Mouse (Mus musculus): Measurements from ENCODE around the gene Ctcfl. TPM values are rescaled to one million over a fixed set of nuclear protein-coding genes. Genes with fewer than 3 reads are reported as not detected.

Ctcfl gene
- total RNA-seq, 2 experiments from 2014 or later: not detected

DNA sequence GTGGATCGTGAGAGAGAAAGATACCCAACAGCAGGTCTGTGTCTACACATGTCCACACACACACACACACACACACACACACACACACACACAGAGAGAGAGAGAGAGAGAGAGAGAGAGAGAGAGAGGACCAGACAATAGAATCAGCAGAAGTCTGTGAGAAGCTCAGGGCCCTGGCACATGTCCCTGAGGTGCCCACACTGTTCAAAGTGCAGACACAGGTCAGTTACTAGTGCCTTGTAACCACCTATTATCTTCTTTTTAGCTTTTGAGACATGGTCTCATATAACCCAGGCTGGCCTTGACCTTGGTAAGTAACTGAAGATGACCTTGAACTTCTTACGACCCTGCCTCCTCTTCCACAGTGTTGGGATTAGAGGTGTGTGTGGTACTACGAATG, 70.1 kb downstream of the Ctcfl start:
- DNase-seq (ENCODE audit: low spot score in 2 of 2): no peak

DNA sequence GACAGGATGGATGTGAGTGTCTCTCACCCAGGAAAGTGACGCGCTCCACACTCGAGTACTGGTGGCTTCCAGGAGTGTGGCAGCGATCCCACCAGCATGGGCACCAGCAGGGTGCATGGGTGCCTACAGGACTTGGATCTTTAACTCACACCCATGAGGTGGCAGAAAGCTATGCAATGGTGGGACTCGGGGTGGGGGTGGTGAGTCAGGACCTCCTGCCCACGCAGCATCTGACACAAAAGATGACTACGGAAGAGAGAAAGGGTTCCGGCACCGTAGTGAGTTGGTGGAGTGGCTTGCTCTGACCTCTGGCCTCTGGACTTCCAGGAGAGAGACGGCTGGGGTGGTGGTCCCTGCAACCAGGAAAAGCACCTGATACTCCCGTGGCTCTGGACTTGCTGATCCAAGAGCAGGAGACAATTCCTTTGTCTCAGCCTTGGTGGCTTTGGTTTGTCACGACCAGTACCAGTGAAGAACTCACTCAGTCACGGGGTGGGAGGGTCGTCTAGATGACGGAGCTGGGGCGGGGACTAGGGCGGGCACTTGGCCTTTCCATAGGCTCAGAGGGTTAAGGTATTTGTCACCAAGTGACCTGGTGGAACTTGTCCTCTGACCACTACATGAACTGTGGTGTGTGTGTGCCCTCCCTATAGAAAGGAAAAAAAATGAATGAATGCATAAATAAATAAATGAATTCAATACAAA, 71.1 kb downstream of the Ctcfl start:
- no peak for DNase-seq (ENCODE audit: low spot score in 2 of 2)

DNA sequence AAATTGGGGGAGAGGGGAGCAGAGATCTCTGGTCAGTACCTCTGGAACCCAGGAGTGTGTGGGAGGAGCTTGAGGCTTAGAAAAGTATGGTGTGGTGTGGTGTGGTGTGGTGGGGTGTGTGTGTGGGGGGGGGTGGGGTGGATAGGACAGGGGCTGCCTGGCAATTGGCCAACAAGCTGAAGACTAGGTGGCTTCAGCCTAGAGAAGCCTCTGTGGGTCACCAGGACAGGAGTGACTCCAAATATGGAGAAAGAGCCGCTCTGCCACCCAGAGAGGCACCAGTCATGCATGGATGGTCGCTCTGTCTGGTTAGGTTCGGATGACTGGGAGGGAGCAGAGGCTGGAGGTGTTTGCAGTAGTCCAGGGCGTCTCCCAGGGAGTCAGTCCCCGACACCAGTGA, 71.9 kb downstream of the Ctcfl start:
- no peak for DNase-seq (ENCODE audit: low spot score in 2 of 2)

DNA sequence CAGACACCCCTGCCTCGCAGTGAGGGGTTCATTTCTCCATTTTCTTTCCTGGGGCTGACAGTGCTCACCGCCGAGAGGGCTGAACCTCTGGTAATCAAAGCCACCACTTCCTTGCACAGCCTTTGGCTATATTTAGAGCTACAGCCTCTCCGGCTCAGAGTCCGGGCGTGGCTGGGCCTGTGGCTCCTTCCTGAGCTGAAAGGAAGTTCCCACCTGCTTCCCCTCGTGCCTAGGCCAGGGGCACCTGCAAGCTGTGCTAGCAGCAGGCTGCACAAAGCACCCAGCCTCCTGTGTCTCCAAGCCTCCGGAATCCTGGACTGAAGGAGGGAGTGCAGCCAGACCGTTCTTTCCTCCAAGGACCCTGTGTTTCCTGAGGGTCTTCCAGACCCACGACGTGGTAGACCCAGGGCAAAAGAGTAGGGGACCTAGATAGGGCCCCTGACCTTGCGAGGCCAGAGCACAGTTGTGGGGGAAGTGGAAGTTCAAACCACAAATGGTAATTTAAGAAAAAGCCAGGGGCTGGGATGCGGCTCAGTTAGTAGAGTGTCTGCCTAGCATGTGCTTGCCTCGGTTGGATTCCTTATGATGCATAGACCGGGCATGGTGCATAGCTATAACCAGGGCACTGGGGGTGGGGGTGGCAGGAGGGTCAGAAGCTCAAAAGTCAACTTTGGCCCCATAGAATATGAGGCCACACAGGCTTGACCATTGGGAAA, 72.6 kb downstream of the Ctcfl start:
- no peak for DNase-seq (ENCODE audit: low spot score in 2 of 2)

DNA sequence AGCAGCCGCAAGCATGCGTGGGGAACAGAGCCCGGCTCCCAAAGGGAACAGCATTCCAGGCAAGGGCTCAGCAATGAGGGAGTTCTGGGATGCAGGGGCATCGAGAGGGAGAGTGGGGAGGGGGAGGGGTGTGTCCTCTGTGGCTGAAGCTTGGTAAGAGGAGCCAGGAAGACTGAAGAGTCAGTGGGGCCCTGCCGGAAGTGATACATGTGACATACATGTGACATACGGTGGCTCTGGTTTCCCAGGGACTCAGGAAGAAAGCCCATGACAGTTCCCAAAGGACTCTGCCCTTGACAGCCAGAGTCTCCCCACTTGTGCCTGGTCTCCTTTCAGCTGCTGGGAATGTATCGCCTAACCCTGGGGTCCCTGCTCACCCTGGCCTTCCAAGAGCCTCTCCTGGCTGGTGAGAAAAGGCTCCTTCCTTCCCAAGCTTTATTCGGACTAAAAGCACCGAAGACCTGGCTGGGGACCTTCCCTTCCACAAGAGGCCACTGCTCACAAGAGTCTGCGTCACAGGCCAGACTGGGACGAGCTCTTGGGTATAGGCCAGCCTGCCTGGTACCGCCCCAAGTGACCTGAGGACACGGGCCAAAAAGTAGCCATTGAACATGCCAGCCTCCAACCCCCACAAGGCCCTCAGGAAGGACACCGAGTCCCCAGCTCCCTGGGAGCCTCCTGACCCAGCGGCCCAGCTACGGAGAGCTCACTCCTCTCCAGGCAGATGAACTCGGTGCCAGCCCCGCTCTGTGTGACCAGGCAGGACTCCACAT, 74.9 kb downstream of the Ctcfl start:
- no peak for DNase-seq (ENCODE audit: low spot score in 2 of 2)

Other genes starting within 250 kb of the Ctcfl start
- 1 to 10 TPM; 6.1 to 7.1 TPM for gene Bmp7, start 179.2 kb downstream of the Ctcfl start, total RNA-seq (2021)
- gene Spo11, start 141.8 kb downstream of the Ctcfl start, total RNA-seq (2021): under 1 TPM in 1 of 2 experiments, not detected in 1; 0.24 TPM
- gene Rae1, start 119.4 kb downstream of the Ctcfl start, total RNA-seq (2021): 10 to 100 TPM; 71.8 to 75.5 TPM
- gene Rbm38, start 99.0 kb downstream of the Ctcfl start, total RNA-seq (2021): 1 to 10 TPM; 4.1 to 6.6 TPM
- gene Pck1, start 33.5 kb upstream of the Ctcfl start, total RNA-seq (2021): not detected
- not detected for gene Zbp1, start 99.4 kb upstream of the Ctcfl start, total RNA-seq (2021)
- 10 to 100 TPM; 28.6 to 35.0 TPM for gene Pmepa1, start 157.0 kb upstream of the Ctcfl start, total RNA-seq (2021)